Mouse (Mus musculus) limb, embryonic 14.5 days (tissue): ENCODE measurements at regions not wholly inside any gene's neighbourhood (a gene's known extent, or its start where the extent isn't known, plus 50 kb on each side); places are given as distances from the start of the nearest gene placed in this dataset.

Experiments
- ATAC-seq: fragments of 200-750 bp; cut with Nextera tagmentation; 2 replicates; pipeline ENCODE4 v1.8.0; 2017; ENCODE audit warnings: low read depth, moderate number of reproducible peaks, moderate TSS enrichment; ENCODE audit not compliant: low FRiP score
- DNase-seq: peaks from one replicate; pipeline ENCODE4 v3.0.0-alpha.2; 2015; ENCODE audit warnings: low spot score
- H3K27ac ChIP-seq: fragments of 300-500 bp; sonication (generic); replicated peaks from 2 replicates; pipeline ENCODE4 v1.5.1; 2014; ENCODE audit warnings: low read depth, mild to moderate bottlenecking, low read length, moderate library complexity, mixed read lengths
- H3K27me3 ChIP-seq: fragments of 300-500 bp; sonication (generic); 2 replicates; pipeline ENCODE4 v1.6.1; 2014; ENCODE audit warnings: low read length, mixed read lengths; ENCODE audit not compliant: control insufficient read depth, insufficient read depth
- H3K36me3 ChIP-seq: fragments of 300-500 bp; sonication (generic); 2 replicates; pipeline ENCODE4 v1.6.1; 2014; ENCODE audit warnings: mild to moderate bottlenecking, low read length, moderate library complexity, mixed read lengths; ENCODE audit not compliant: control insufficient read depth, insufficient read depth
- H3K4me1 ChIP-seq: fragments of 300-500 bp; sonication (generic); 2 replicates; pipeline ENCODE4 v1.6.1; 2014; ENCODE audit warnings: antibody characterized with exemption, low read length, mixed read lengths; ENCODE audit not compliant: control insufficient read depth, insufficient read depth
- H3K4me2 ChIP-seq: fragments of 300-500 bp; sonication (generic); replicated peaks from 2 replicates; pipeline ENCODE4 v1.6.1; 2014; ENCODE audit warnings: low read depth, mild to moderate bottlenecking, low read length, moderate library complexity; ENCODE audit not compliant: severe bottlenecking
- H3K4me3 ChIP-seq: fragments of 300-500 bp; sonication (generic); replicated peaks from 2 replicates; pipeline ENCODE4 v1.5.1; 2014; ENCODE audit warnings: low read length
- H3K9ac ChIP-seq: fragments of 300-500 bp; sonication (generic); 2 replicates; pipeline ENCODE4 v1.6.1; 2014; ENCODE audit warnings: mild to moderate bottlenecking, low read depth, low read length, moderate library complexity; ENCODE audit not compliant: severe bottlenecking
- H3K9me3 ChIP-seq: fragments of 300-500 bp; sonication (generic); 2 replicates; pipeline ENCODE4 v1.6.1; 2016; ENCODE audit warnings: low read length; ENCODE audit not compliant: control insufficient read depth
- POLR2A ChIP-seq: fragments of 200-500 bp; IDR thresholded peaks from 2 replicates; pipeline ENCODE4 v1.8.0; 2012; ENCODE audit warnings: inconsistent platforms, mild to moderate bottlenecking, moderate library complexity, borderline replicate concordance; ENCODE audit not compliant: insufficient read depth, insufficient read length; ENCODE audit errors: extremely low read depth
- WGBS: fragments of 180-500 bp; shearing (Covaris S2); extraction: QIAGEN DNeasy Blood & Tissue Kit; methylation state at CpG from one replicate; pipeline ENCODE4 v1.1.7; 2014; 5-methylcytosine and 5-hydroxymethylcytosine counted together

GRCm38 (mm10) chr10:107992621-107993020, 80.7 kb upstream of the Otogl start:
- H3K4me2 ChIP-seq = no peak overlapping the region
- H3K4me3 ChIP-seq = no peak overlapping the region
- WGBS = 69% methylated on average over 3 of the region's 3 CpGs
- no peaks in the 10 kb centered on the region for H3K4me1 ChIP-seq
- H3K27me3 ChIP-seq = no peaks in the 10 kb centered on the region
- ATAC-seq (no peak), DNase-seq (peak; percentile 6)
- no peak for TF ChIP-seq POLR2A
- H3K9me3 ChIP-seq = no peaks in the 10 kb centered on the region
- no peak overlapping the region for H3K9ac ChIP-seq
- no peak overlapping the region for H3K27ac ChIP-seq
- H3K36me3 ChIP-seq = no peaks in the 10 kb centered on the region

GRCm38 (mm10) chr10:107990557-107990956, 78.6 kb upstream of the Otogl start:
- Histone ChIP-seq H3K36me3 (no peaks in the 10 kb centered on the region), H3K4me3 (no peak overlapping the region), H3K9me3 (no peaks in the 10 kb centered on the region), H3K4me1 (no peaks in the 10 kb centered on the region), H3K27me3 (no peaks in the 10 kb centered on the region), H3K9ac (no peak overlapping the region), H3K27ac (no peak overlapping the region), H3K4me2 (no peak overlapping the region)
- no peak for DNase-seq
- 57% methylated on average over 3 of the region's 3 CpGs for WGBS
- no peak for ATAC-seq
- TF ChIP-seq POLR2A = no peak

- no peak for TF ChIP-seq POLR2A
Observed at GRCm38 (mm10) chr10:107989913-107990312, 78.0 kb upstream of the Otogl start.

GRCm38 (mm10) chr10:107982632-107983031, 70.7 kb upstream of the Otogl start:
- 86% methylated on average over 5 of the region's 5 CpGs for WGBS
- Histone ChIP-seq H3K36me3 (no peaks in the 10 kb centered on the region), H3K9ac (no peak overlapping the region), H3K9me3 (no peaks in the 10 kb centered on the region), H3K4me2 (no peak overlapping the region), H3K4me3 (no peak overlapping the region), H3K27ac (no peak overlapping the region), H3K27me3 (no peaks in the 10 kb centered on the region), H3K4me1 (no peaks in the 10 kb centered on the region)
- no peak for ATAC-seq
- DNase-seq = no peak
- no peak for TF ChIP-seq POLR2A

More at GRCm38 (mm10) chr10:107989913-107990312, 78.0 kb upstream of the Otogl start:
- WGBS = 90% methylated on average over 2 of the region's 2 CpGs
- H3K4me2 ChIP-seq = no peak overlapping the region
- DNase-seq (no peak), ATAC-seq (no peak)
- H3K4me3 ChIP-seq = no peak overlapping the region
- no peaks in the 10 kb centered on the region for H3K9me3 ChIP-seq
- no peak overlapping the region for H3K27ac ChIP-seq
- H3K9ac ChIP-seq = no peak overlapping the region
- H3K36me3 ChIP-seq = no peaks in the 10 kb centered on the region
- H3K4me1 ChIP-seq = no peaks in the 10 kb centered on the region
- H3K27me3 ChIP-seq = no peaks in the 10 kb centered on the region

GRCm38 (mm10) chr10:107982082-107982481, 70.1 kb upstream of the Otogl start:
- Histone ChIP-seq H3K4me3 (no peak overlapping the region), H3K9me3 (no peaks in the 10 kb centered on the region), H3K4me1 (no peaks in the 10 kb centered on the region), H3K9ac (no peak overlapping the region), H3K27ac (no peak overlapping the region), H3K36me3 (no peaks in the 10 kb centered on the region), H3K4me2 (no peak overlapping the region), H3K27me3 (no peaks in the 10 kb centered on the region)
- 100% methylated on average over 1 of the region's 1 CpGs for WGBS
- TF ChIP-seq POLR2A = no peak
- DNase-seq = no peak
- ATAC-seq = no peak

- WGBS = 92% methylated on average over 3 of the region's 3 CpGs
Observed at GRCm38 (mm10) chr10:107976392-107976965, 64.5 kb upstream of the Otogl start.

More at GRCm38 (mm10) chr10:107976392-107976965, 64.5 kb upstream of the Otogl start:
- no peaks in the 10 kb centered on the region for H3K36me3 ChIP-seq
- no peaks in the 10 kb centered on the region for H3K9me3 ChIP-seq
- no peak overlapping the region for H3K4me3 ChIP-seq
- TF ChIP-seq POLR2A = no peak
- H3K27me3 ChIP-seq = no peaks in the 10 kb centered on the region
- H3K27ac ChIP-seq = no peak overlapping the region
- ATAC-seq = no peak
- no peak for DNase-seq
- no peak overlapping the region for H3K4me2 ChIP-seq
- H3K4me1 ChIP-seq = no peaks in the 10 kb centered on the region
- no peak overlapping the region for H3K9ac ChIP-seq
